Mouse (Mus musculus) retina, postnatal 7 days (tissue): ENCODE measurements around the gene Vta1.

Source experiments
- DNase-seq: peaks from one replicate; pipeline ENCODE4 v3.0.0-alpha.2; 2012; ENCODE audit warnings: low read depth, low spot score

Vta1 gene

GRCm38 (mm10) chr10:14705072-14706066, at the start of gene Vta1, which contains the start of gene Nmbr:
Gene Vta1 (minus strand): TSS chr10:14705560.
Gene Nmbr (plus strand): TSS chr10:14705591.
- DNase-seq, result peak; percentile 95

- peak; percentile 31 for DNase-seq
Observed at GRCm38 (mm10) chr10:14734285-14734684, 28.9 kb upstream of the Vta1 start.

DNA sequence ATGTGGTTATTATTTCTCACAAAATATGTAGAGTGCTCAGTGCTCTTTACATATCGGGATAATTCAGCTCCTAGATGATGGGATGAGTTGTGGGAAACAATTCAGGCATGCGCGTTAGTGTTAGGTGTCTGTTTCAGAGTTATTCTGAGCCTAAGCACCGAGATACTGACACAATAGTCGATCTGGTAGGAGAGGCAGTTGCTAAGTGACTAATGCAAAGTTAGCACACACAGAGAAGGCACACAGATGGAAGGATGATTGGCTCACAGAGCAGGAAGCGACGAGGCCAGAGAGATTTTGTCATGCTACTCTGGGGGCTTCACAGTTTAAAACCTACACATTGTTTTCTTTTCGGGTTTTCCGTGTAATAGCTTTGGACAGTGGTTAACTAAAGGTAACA, 20.3 kb upstream of the Vta1 start:
- no peak for DNase-seq

DNA sequence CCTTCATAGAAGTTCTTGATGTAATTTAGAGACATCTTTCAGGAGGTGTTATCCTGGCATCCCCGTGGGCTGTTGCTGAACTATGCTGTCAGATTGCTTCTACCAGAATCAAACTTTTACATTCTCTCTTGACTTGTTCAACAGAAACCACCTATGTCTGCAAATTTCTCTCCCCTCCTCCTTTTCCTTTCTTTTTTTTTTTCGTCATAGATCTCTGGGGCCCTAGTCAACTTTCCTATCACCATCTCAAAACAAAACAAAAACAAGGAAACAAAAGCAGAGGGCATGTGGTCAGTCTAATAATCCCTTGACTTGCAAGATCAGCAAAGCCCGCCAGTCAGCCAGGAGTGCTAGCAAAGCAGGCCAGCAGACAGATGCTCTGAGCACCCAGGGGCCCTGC, 12.8 kb upstream of the Vta1 start, which contains the start of gene Gje1:
TSS of gene Gje1 (minus strand) at position 101 of the 400 bp plus-strand sequence.
- no peak for DNase-seq

- no peak for DNase-seq
Observed at GRCm38 (mm10) chr10:14703830-14704420, 1.4 kb downstream of the Vta1 start.

DNA sequence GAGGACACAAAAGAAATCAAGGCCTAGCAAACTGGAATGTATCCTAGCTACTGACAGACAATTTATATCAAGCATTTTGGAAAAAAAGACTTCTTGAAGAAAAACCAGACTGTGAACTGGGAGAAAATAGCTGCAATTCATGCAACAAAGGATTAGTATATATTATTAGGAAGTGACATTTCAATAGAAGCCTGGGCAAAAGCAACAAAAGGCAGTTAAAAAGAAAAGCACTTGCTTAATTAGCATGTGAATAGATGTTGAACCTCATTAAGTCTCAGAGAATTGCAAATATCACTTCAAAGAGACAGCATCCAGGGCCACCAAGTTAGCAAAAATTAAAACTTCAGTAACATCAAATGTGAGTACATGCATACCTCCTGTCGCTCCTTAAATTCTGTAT, 2.1 kb downstream of the Vta1 start:
- DNase-seq, result no peak

- no peak for DNase-seq
Observed at GRCm38 (mm10) chr10:14690349-14690748, 15.0 kb downstream of the Vta1 start.

DNA sequence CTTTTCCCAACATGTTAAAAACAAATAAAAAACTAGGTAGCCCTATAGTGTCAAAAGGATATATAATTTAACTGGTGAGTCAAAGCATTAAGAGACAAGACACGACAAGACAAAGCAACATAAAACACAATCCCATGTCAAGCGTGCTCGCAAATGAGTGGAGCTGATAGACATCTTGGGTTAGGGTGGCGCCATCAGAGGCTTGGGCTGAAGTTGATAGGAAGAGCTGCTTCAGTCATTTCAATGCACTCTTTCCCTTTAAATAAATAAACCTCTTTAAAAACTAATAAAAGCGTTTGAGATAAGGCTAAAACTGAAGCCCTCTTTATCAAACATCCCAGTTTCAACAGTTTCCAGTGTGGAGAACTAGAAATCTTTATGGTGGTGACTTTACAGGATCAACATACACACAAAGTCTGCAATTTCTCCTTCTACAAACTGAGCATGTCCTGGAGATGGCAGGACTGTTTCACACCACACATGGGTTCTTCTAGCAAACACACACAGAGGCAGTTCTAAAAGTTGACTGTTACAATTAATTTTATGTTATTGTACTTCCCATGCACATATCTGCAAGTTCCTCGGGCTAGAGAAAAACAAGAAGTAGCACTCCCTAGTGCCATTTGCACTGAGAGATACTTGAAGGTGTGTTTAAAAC, 16.4 kb downstream of the Vta1 start:
- DNase-seq, result no peak

GRCm38 (mm10) chr10:14685663-14686062, 19.7 kb downstream of the Vta1 start:
- no peak for DNase-seq

DNA sequence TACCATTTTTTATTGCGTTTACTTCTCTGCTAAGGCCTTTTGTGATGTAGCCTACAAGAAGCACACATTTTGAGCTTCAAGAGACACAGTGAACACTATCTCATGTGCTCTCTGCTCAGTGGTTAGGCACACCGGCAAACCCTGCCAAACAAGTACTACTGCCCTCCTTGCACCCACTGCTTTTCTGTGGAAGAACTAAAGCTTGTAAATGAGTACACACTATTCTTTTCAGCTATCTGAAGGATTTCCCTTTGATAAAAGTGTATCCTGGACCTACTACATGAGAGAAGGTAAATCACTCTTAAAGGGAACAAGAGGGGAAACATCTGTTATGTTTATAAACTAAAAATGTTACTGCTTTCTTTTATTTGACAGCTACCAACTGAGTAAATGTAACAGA, 39.2 kb downstream of the Vta1 start:
- no peak for DNase-seq

GRCm38 (mm10) chr10:14660875-14661274, 44.5 kb downstream of the Vta1 start:
- no peak for DNase-seq

GRCm38 (mm10) chr10:14639635-14640034, 65.7 kb downstream of the Vta1 start:
- no peak for DNase-seq

- no peak for DNase-seq
Observed at GRCm38 (mm10) chr10:14639043-14639442, 66.3 kb downstream of the Vta1 start.

- no peak for DNase-seq
Observed at GRCm38 (mm10) chr10:14625706-14626105, 79.7 kb downstream of the Vta1 start.

- no peak for DNase-seq
Observed at GRCm38 (mm10) chr10:14619156-14619555, 86.2 kb downstream of the Vta1 start.

- no peak for DNase-seq
Observed at GRCm38 (mm10) chr10:14618301-14618700, 87.1 kb downstream of the Vta1 start.

- no peak for DNase-seq
Observed at GRCm38 (mm10) chr10:14615441-14615840, 89.9 kb downstream of the Vta1 start.

DNA sequence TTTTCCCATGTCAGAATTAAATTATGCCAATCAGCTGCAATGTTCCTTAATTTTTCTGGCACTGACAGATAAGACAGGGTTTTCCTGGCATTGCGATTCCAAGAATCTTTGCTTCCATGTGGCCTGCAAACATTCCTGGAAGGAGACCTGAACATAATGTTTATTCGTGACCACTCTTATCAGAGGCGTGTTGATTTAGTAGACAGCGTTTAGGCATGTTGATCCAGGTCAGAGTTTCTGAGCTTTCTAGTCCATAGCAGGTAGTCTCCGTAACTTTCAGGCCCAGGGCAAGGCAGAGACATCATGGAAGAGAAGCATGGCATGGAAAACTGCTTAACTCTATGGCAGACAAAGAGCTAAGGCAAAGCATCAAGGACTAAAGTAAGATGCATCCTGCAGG, 97.8 kb downstream of the Vta1 start:
- no peak for DNase-seq
